Mouse (Mus musculus) C2C12 (cell line): Measurements from ENCODE around the gene Opn1sw. TPM values are rescaled to one million over a fixed set of nuclear protein-coding genes. Genes with fewer than 3 reads are reported as not detected.
"Not testable (repeated sequence)": the region's sequence is repeated elsewhere in the genome, so short reads cannot be mapped to it uniquely, and the experiment has no call there.

Experiments used
- H3K27me3 ChIP-seq: one replicate; pipeline ENCODE4 v1.6.1; 2011; ENCODE audit not compliant: control insufficient read depth, insufficient read depth, insufficient read length
- H3K36me3 ChIP-seq: one replicate; pipeline ENCODE4 v1.6.1; 2011; ENCODE audit not compliant: control insufficient read depth, insufficient read depth
- H3K4me3 ChIP-seq: one replicate; pipeline ENCODE4 v1.5.1; 2011; ENCODE audit warnings: mild to moderate bottlenecking, control low read depth; ENCODE audit not compliant: poor library complexity, insufficient read depth, severe bottlenecking
- H3K79me2 ChIP-seq: one replicate; pipeline ENCODE4 v1.6.1; 2011; ENCODE audit not compliant: control insufficient read depth, insufficient read depth
- H3K79me3 ChIP-seq: one replicate; pipeline ENCODE4 v1.6.1; 2011; ENCODE audit warnings: low read depth, control low read depth
- H3ac ChIP-seq: one replicate; pipeline ENCODE3; 2011; ENCODE audit warnings: low read depth; ENCODE audit not compliant: control insufficient read depth, insufficient read length
- CEBPB ChIP-seq: IDR thresholded peaks from one replicate; pipeline ENCODE4 v1.6.1; 2011; ENCODE audit warnings: low read depth, mild to moderate bottlenecking, control low read depth, moderate library complexity
- CTCF ChIP-seq: IDR thresholded peaks from one replicate; pipeline ENCODE4 v1.5.1; 2011; ENCODE audit not compliant: control insufficient read depth, insufficient read depth, insufficient read length
- FOSL1 ChIP-seq: IDR thresholded peaks from one replicate; pipeline ENCODE4 v1.8.0; 2011; ENCODE audit warnings: mild to moderate bottlenecking, low read length; ENCODE audit not compliant: poor library complexity, insufficient read depth, severe bottlenecking
- MAX ChIP-seq: IDR thresholded peaks from one replicate; pipeline ENCODE4 v1.6.1; 2011; ENCODE audit warnings: mild to moderate bottlenecking, control low read depth
- MYOD1 ChIP-seq: IDR thresholded peaks from one replicate; pipeline ENCODE4 v1.6.1; 2011; ENCODE audit warnings: low read depth; ENCODE audit not compliant: control insufficient read depth, insufficient read length
- MYOG ChIP-seq: IDR thresholded peaks from one replicate; pipeline ENCODE4 v1.6.1; 2011; ENCODE audit not compliant: control insufficient read depth, insufficient read length; ENCODE audit errors: extremely low read depth
- USF1 ChIP-seq: IDR thresholded peaks from one replicate; pipeline ENCODE4 v1.6.1; 2011; ENCODE audit warnings: low read depth, mild to moderate bottlenecking, control low read depth, moderate library complexity
- polyA plus RNA-seq: library from polyadenylated mRNA; unstranded; fragments of >200 nt; fragmentation: generic; extraction: Trizol; gene quantifications from one replicate; pipeline ENCODE4 v1.2.1, GENCODE M21; 2012; ENCODE audit warnings: missing spikeins

Opn1sw gene
- polyA plus RNA-seq, 1 experiment, result 0.06 TPM

DNA sequence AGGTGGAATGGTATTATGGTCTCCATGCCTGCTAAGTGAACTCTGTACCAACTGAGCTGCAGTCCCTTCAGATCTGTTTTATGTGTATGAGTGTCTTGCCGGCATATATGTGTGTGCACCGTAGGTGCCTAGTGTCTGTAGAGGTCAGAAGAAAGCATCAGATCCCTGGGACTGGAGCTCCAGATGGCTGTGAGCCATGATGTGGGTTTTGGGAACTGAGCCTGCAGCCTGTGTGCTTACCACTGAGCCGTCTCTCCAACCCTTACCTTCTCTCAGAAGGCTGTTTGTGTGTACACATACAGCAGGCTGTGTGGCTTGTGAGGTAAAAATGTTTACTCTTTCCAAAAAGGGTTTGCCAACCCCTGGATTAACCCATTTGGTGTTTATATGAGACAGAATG lies 28.9 kb downstream of the Opn1sw start:
- Histone ChIP-seq H3K36me3 (peaks cover 94% of the 10 kb centered on the region), H3K27me3 (no peaks in the 10 kb centered on the region)
- TF ChIP-seq USF1, result no peak
- no peak for TF ChIP-seq MYOG
- TF ChIP-seq FOSL1, result no peak
- no peak for TF ChIP-seq CTCF

DNA sequence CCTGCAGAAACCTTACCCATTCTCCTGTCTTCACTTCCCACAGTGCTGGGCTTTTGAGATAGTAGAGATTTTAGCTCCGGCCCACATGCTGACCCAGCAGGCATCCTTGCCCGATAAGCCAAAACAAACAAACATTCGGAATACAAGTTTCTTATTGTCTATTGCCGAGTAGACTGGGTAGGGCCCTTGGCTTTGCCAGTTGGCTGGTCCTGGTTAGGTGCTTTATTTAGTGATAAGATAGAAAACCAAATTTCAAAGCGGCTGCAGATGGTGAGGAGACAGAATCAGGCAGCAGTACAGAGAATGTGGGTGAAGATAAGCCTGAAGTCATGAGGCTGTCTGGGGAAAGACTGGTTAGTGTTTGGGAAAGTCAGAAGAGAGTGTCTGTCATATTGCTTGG lies 35.5 kb downstream of the Opn1sw start:
- no peak overlapping the region for H3K4me3 ChIP-seq
- TF ChIP-seq MYOD1 (no peak), CEBPB (no peak), FOSL1 (no peak), USF1 (no peak), MYOG (no peak), CTCF (no peak), MAX (no peak)

More for the DNA sequence above, 28.9 kb downstream of the Opn1sw start:
- Histone ChIP-seq H3ac (no peak overlapping the region), H3K4me3 (no peak overlapping the region), H3K79me2 (peaks cover 100% of the 10 kb centered on the region), H3K79me3 (peaks cover 89% of the 10 kb centered on the region)

GRCm38 (mm10) chr6:29351613-29352012 lies 36.7 kb downstream of the Opn1sw start:
- Histone ChIP-seq H3K27me3 (no peaks in the 10 kb centered on the region), H3K79me2 (peaks cover 88% of the 10 kb centered on the region), H3K4me3 (no peak overlapping the region), H3K36me3 (peaks cover 20% of the 10 kb centered on the region), H3ac (no peak overlapping the region), H3K79me3 (peaks cover 84% of the 10 kb centered on the region)
- TF ChIP-seq MYOG, result no peak
- TF ChIP-seq MYOD1, result no peak
- TF ChIP-seq MAX, result no peak
- no peak for TF ChIP-seq CEBPB
- no peak for TF ChIP-seq CTCF
- TF ChIP-seq USF1, result no peak
- TF ChIP-seq FOSL1, result no peak

More for the DNA sequence above, 35.5 kb downstream of the Opn1sw start:
- H3ac ChIP-seq, result no peak overlapping the region
- H3K79me2 ChIP-seq, result peaks cover 100% of the 10 kb centered on the region
- no peaks in the 10 kb centered on the region for H3K27me3 ChIP-seq
- peaks cover 32% of the 10 kb centered on the region for H3K36me3 ChIP-seq
- peaks cover 95% of the 10 kb centered on the region for H3K79me3 ChIP-seq

- H3K27me3 ChIP-seq, result no peaks in the 10 kb centered on the region
- no peaks in the 10 kb centered on the region for H3K36me3 ChIP-seq
- peak overlapping the region; percentile 72 for H3ac ChIP-seq
- TF ChIP-seq MYOD1 (no peak), CTCF (no peak), USF1 (no peak), MAX (no peak), CEBPB (no peak), FOSL1 (no peak), MYOG (no peak)
- H3K79me3 ChIP-seq, result peaks cover 52% of the 10 kb centered on the region
- peak overlapping the region; percentile 97 for H3K4me3 ChIP-seq
- H3K79me2 ChIP-seq, result peaks cover 55% of the 10 kb centered on the region
Measured at GRCm38 (mm10) chr6:29348371-29348724, 39.9 kb downstream of the Opn1sw start.

DNA sequence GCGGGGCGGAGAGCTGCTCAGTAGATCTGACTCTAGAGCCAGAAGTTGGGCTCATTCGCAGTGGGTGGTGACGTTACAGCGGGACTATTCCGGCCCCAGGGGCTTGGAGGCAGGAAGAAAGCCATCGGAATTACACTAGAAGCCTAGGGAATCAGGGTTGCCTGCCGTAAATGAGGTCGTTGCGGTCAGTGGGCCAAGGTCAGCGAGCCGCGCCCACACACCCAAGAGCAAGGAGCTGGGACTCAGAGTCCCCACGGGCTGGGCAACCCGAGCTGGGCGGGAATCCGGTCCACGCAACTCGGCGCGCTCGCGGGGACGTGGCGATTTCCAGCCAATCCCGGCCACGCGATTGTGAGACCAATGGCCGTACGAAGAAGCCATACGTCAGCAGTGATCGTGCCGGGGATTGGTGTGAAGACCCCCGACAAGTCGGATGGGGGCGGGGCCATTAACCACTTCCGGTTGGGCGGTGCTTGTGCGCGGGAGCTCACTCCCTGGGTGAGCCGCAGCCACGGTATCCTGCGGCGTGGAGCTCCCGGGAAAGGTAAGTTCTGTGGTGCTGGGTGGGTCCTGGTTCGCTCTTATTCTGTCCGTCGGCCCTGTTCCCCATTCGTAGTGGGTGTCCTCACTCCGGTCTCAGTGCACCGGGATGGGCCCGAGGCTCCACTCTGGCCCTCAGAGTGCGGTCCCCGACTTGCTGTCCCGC lies 40.5 kb downstream of the Opn1sw start, which contains the start of gene Calu:
Gene Calu, plus strand, starts transcription at position 405 of the 706 bp plus-strand sequence.
- H3K79me3 ChIP-seq, result peaks cover 46% of the 10 kb centered on the region
- TF ChIP-seq CEBPB, result no peak
- TF ChIP-seq CTCF, result no peak
- no peaks in the 10 kb centered on the region for H3K36me3 ChIP-seq
- H3ac ChIP-seq, result peak within 1 kb of the TSS; percentile 73
- peaks cover 50% of the 10 kb centered on the region for H3K79me2 ChIP-seq
- no peaks in the 10 kb centered on the region for H3K27me3 ChIP-seq
- H3K4me3 ChIP-seq, result peak within 1 kb of the TSS; percentile 97

DNA sequence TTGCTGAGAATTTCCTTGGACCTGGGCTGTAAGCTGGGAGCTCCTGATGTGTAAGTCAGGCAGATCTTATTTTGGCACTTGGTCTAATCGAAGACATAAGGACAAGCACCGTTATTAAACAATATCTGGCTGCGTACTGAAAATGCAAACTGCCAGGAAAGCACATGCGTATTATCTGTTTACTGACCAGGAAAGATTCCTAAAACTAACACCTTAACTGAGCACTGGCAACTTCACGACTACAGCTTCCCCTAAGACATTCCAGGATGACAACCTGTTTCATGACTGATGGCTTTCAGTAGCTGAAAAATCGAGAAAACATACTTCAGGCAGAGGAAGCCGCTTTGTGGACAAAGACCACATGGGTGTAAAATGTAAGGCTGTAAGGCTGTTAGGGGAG lies 41.1 kb downstream of the Opn1sw start:
- Histone ChIP-seq H3K36me3 (no peaks in the 10 kb centered on the region), H3ac (peak overlapping the region; percentile 73), H3K4me3 (peak overlapping the region; percentile 16), H3K79me3 (peaks cover 40% of the 10 kb centered on the region), H3K79me2 (peaks cover 43% of the 10 kb centered on the region), H3K27me3 (no peaks in the 10 kb centered on the region)
- TF ChIP-seq MYOG, result no peak
- no peak for TF ChIP-seq USF1
- TF ChIP-seq CTCF, result no peak
- no peak for TF ChIP-seq MAX
- TF ChIP-seq FOSL1, result no peak
- no peak for TF ChIP-seq CEBPB
- no peak for TF ChIP-seq MYOD1

DNA sequence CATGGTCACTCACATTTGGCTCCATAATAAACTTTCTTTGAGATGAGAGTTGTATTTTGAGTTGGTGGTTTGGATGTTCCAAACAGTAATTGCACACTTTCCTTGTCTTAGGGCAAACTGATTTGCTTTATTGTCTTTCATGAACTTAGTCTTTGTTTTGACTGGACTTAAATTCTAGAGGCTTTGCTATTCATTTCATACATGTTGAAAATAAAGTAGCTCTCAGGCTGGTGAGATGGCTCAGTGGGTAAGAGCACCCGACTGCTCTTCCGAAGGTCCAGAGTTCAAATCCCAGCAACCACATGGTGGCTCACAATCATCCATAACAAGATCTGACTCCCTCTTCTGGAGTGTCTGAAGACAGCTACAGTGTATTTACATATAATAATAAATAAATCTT lies 41.8 kb downstream of the Opn1sw start:
- not testable (repeated sequence) for H3ac ChIP-seq, H3K36me3 ChIP-seq, H3K27me3 ChIP-seq, H3K4me3 ChIP-seq
- H3K79me2 ChIP-seq, result peaks cover 37% of the 10 kb centered on the region
- H3K79me3 ChIP-seq, result peaks cover 33% of the 10 kb centered on the region
